Mouse (Mus musculus) CH12.LX (cell line): Measurements from ENCODE around the gene Gsg1. TPM values are rescaled to one million over a fixed set of nuclear protein-coding genes. Genes with fewer than 3 reads are reported as not detected.

Source experiments
- DNase-seq: peaks from one replicate; pipeline ENCODE4 v3.0.0-alpha.2; 2013; ENCODE audit errors: extremely low read depth
- H3K27ac ChIP-seq: 2 replicates; pipeline ENCODE4 v1.5.1; 2012; ENCODE audit warnings: low read depth, mild to moderate bottlenecking, control low read depth, moderate library complexity; ENCODE audit not compliant: insufficient read depth
- H3K27me3 ChIP-seq: replicated peaks from 2 replicates; pipeline ENCODE3; 2012; ENCODE audit warnings: inconsistent platforms
- H3K36me3 ChIP-seq, 2 experiments: replicated peaks in 1 of 2; 2 replicates each; pipeline versions ENCODE3 to v1.6.1; 2012; ENCODE audit warnings: inconsistent platforms in 1 of 2, low read length in 1 of 2, mild to moderate bottlenecking in 1 of 2, mixed read lengths in 1 of 2, moderate library complexity in 1 of 2; ENCODE audit not compliant: control insufficient read depth in 1 of 2, insufficient read depth in 1 of 2
- H3K4me1 ChIP-seq, 2 experiments: 2 replicates each; pipeline ENCODE4 v1.6.1; 2012; ENCODE audit warnings: inconsistent platforms in 1 of 2, moderate library complexity in 1 of 2; ENCODE audit not compliant: insufficient read depth in 2 of 2, control insufficient read depth in 1 of 2
- H3K4me2 ChIP-seq: 2 replicates; pipeline ENCODE4 v1.6.1; 2012; ENCODE audit warnings: low read depth, mild to moderate bottlenecking, control low read depth; ENCODE audit not compliant: poor library complexity, insufficient read depth, severe bottlenecking
- H3K4me3 ChIP-seq, 3 experiments: fragments of 150-350 bp in 1 of 3; sonication (generic) in 1 of 3; replicated peaks in 1 of 3; 2 replicates each; pipeline versions ENCODE3 to v1.5.1; 2011 to 2012; ENCODE audit warnings: low read depth in 2 of 3, low read length in 2 of 3, mild to moderate bottlenecking in 2 of 3, moderate library complexity in 2 of 3, control low read depth in 1 of 3, improper control_type of control experiment in 1 of 3, inconsistent platforms in 1 of 3, mixed read lengths in 1 of 3; ENCODE audit not compliant: poor library complexity in 1 of 3
- H3K79me2 ChIP-seq: replicated peaks from 2 replicates; pipeline ENCODE4 v1.6.1; 2012; ENCODE audit warnings: mild to moderate bottlenecking, moderate library complexity; ENCODE audit not compliant: control insufficient read depth, poor library complexity, insufficient read depth, severe bottlenecking; ENCODE audit errors: extremely low read depth
- H3K9ac ChIP-seq: 2 replicates; pipeline ENCODE4 v1.6.1; 2012; ENCODE audit warnings: low read depth, mild to moderate bottlenecking, control low read depth, moderate library complexity; ENCODE audit not compliant: insufficient read depth
- H3K9me3 ChIP-seq: replicated peaks from 2 replicates; pipeline ENCODE3; 2012; ENCODE audit warnings: low read length, inconsistent platforms, mixed read lengths
- CHD1 ChIP-seq: IDR thresholded peaks from 2 replicates; pipeline ENCODE4 v1.6.1; 2012; ENCODE audit warnings: low read depth, low read length, improper control_type of control experiment, inconsistent platforms
- CHD2 ChIP-seq: IDR thresholded peaks from 2 replicates; pipeline ENCODE4 v1.6.1; 2011; ENCODE audit warnings: low read length, improper control_type of control experiment
- E2F4 ChIP-seq: IDR thresholded peaks from 2 replicates; pipeline ENCODE4 v1.6.1; 2011; ENCODE audit warnings: low read depth, low read length, improper control_type of control experiment; ENCODE audit not compliant: insufficient replicate concordance
- ELF1 ChIP-seq: IDR thresholded peaks from 2 replicates; pipeline ENCODE4 v1.6.1; 2014; ENCODE audit warnings: low read depth, mild to moderate bottlenecking, inconsistent platforms, low read length, improper control_type of control experiment
- EP300 ChIP-seq: IDR thresholded peaks from 2 replicates; pipeline ENCODE4 v1.6.1; 2011; ENCODE audit warnings: low read length, improper control_type of control experiment
- GABPA ChIP-seq: IDR thresholded peaks from 2 replicates; pipeline ENCODE4 v1.6.1; 2012; ENCODE audit warnings: low read depth, low read length, improper control_type of control experiment, inconsistent platforms; ENCODE audit not compliant: insufficient replicate concordance
- HCFC1 ChIP-seq: IDR thresholded peaks from 2 replicates; pipeline ENCODE4 v1.6.1; 2012; ENCODE audit warnings: low read depth, mild to moderate bottlenecking, inconsistent platforms, low read length, improper control_type of control experiment
- IRF4 ChIP-seq: IDR thresholded peaks from 2 replicates; pipeline ENCODE4 v1.6.1; 2014; ENCODE audit warnings: low read depth, mild to moderate bottlenecking, inconsistent platforms, low read length, improper control_type of control experiment
- JUND ChIP-seq: conservative IDR thresholded peaks from 2 replicates; pipeline ENCODE4 v1.6.1; 2011; ENCODE audit warnings: low read depth, low read length, improper control_type of control experiment
- KAT2A ChIP-seq: IDR thresholded peaks from 2 replicates; pipeline ENCODE4 v1.6.1; 2012; ENCODE audit warnings: low read length, improper control_type of control experiment, inconsistent platforms; ENCODE audit not compliant: insufficient replicate concordance
- MAFK ChIP-seq: IDR thresholded peaks from 2 replicates; pipeline ENCODE4 v1.6.1; 2011; ENCODE audit warnings: low read length, improper control_type of control experiment; ENCODE audit not compliant: insufficient replicate concordance
- MAX ChIP-seq: IDR thresholded peaks from 2 replicates; pipeline ENCODE4 v1.6.1; 2011; ENCODE audit warnings: low read length, improper control_type of control experiment
- MAZ ChIP-seq: IDR thresholded peaks from 2 replicates; pipeline ENCODE4 v1.6.1; 2012; ENCODE audit warnings: low read depth, mild to moderate bottlenecking, inconsistent platforms, low read length, improper control_type of control experiment, moderate library complexity
- MEF2A ChIP-seq: IDR thresholded peaks from 2 replicates; pipeline ENCODE4 v1.6.1; 2014; ENCODE audit warnings: low read depth, mild to moderate bottlenecking, inconsistent platforms, low read length, improper control_type of control experiment, borderline replicate concordance
- MYC ChIP-seq: IDR thresholded peaks from 2 replicates; pipeline ENCODE4 v1.6.1; 2011; ENCODE audit warnings: low read depth, mild to moderate bottlenecking, improper control_type of control experiment, low read length
- NELFE ChIP-seq: IDR thresholded peaks from 2 replicates; pipeline ENCODE4 v1.6.1; 2011; ENCODE audit warnings: low read depth, low read length, improper control_type of control experiment
- NRF1 ChIP-seq: IDR thresholded peaks from 2 replicates; pipeline ENCODE4 v1.6.1; 2014; ENCODE audit warnings: low read depth, mild to moderate bottlenecking, inconsistent platforms, low read length, improper control_type of control experiment, moderate library complexity
- PAX5 ChIP-seq: IDR thresholded peaks from 2 replicates; pipeline ENCODE4 v1.6.1; 2012; ENCODE audit warnings: low read length, inconsistent platforms, mixed read lengths
- POLR2A ChIP-seq: IDR thresholded peaks from 2 replicates; pipeline ENCODE4 v1.6.1; 2011; ENCODE audit warnings: low read depth, mild to moderate bottlenecking, improper control_type of control experiment, low read length
- RAD21 ChIP-seq: IDR thresholded peaks from 2 replicates; pipeline ENCODE4 v1.6.1; 2011; ENCODE audit warnings: low read depth, mild to moderate bottlenecking, low read length, improper control_type of control experiment, moderate library complexity
- RCOR1 ChIP-seq: conservative IDR thresholded peaks from 2 replicates; pipeline ENCODE4 v1.6.1; 2012; ENCODE audit warnings: low read depth, mild to moderate bottlenecking, inconsistent platforms, low read length, improper control_type of control experiment
- SIN3A ChIP-seq: IDR thresholded peaks from 2 replicates; pipeline ENCODE4 v1.6.1; 2012; ENCODE audit warnings: low read length, improper control_type of control experiment, inconsistent platforms
- TCF12 ChIP-seq: IDR thresholded peaks from 2 replicates; pipeline ENCODE4 v1.6.1; 2014; ENCODE audit warnings: low read depth, mild to moderate bottlenecking, inconsistent platforms, low read length, improper control_type of control experiment
- USF2 ChIP-seq: conservative IDR thresholded peaks from 2 replicates; pipeline ENCODE4 v1.6.1; 2011; ENCODE audit warnings: low read depth, low read length, improper control_type of control experiment
- ZKSCAN1 ChIP-seq: IDR thresholded peaks from 2 replicates; pipeline ENCODE4 v1.6.1; 2012; ENCODE audit warnings: low read depth, inconsistent platforms, low read length, improper control_type of control experiment, borderline replicate concordance
- ZMIZ1 ChIP-seq: IDR thresholded peaks from 2 replicates; pipeline ENCODE4 v1.6.1; 2012; ENCODE audit warnings: low read depth, mild to moderate bottlenecking, inconsistent platforms, low read length, improper control_type of control experiment
- ZNF384 ChIP-seq: IDR thresholded peaks from 2 replicates; pipeline ENCODE4 v1.6.1; 2012; ENCODE audit warnings: low read depth, low read length, improper control_type of control experiment, inconsistent platforms
- dilution Hi-C: fragments of 300-500 bp; cut with MboI; formaldehyde crosslinking; loops from 2 replicates; pipeline ENCODE4 v1.14.3; 2020; ENCODE audit warnings: low sequenced_read_pairs; ENCODE audit not compliant: extremely low pct_unique_long_range_greater_than_20kb, extremely low pct_ligation_motif_present
- in situ Hi-C: fragments of 300-500 bp; cut with MboI; formaldehyde crosslinking; loops from 3 replicates; pipeline ENCODE4 v1.14.3; 2019; ENCODE audit warnings: low sequenced_read_pairs, low pct_ligation_motif_present, low pct_unique_long_range_greater_than_20kb, mixed read lengths
- polyA plus RNA-seq: library from polyadenylated mRNA; unstranded; fragments of >175 nt; gene quantifications from 2 replicates; pipeline ENCODE4 v1.2.1, GENCODE M21; 2012; ENCODE audit warnings: low read depth; ENCODE audit not compliant: insufficient read length
- total RNA-seq, 2 experiments: library from RNA; depleted of rRNA; stranded (reverse); fragments of 300-350 nt in 1 of 2; fragments of >200 nt in 1 of 2; gene quantifications; 2 replicates each; pipeline ENCODE4 v1.2.3; 2012 to 2014

Gsg1 gene
- total and polyA plus RNA-seq, 3 experiments = not detected

- peaks cover 3% of the 10 kb centered on the region for H3K27me3 ChIP-seq
- no peak overlapping the region for H3K4me2 ChIP-seq
- TF ChIP-seq EP300 = no peak
- TF ChIP-seq CHD1 = no peak
- TF ChIP-seq PAX5 = no peak
- TF ChIP-seq USF2 = no peak
- no peak for TF ChIP-seq KAT2A
- TF ChIP-seq NELFE = no peak
- TF ChIP-seq ZMIZ1 = no peak
- no peak for TF ChIP-seq ELF1
- no peak for TF ChIP-seq GABPA
- no peak for TF ChIP-seq MYC
- no peak for TF ChIP-seq RCOR1
- no peak for TF ChIP-seq E2F4
- no peak for TF ChIP-seq SIN3A
- TF ChIP-seq NRF1 = no peak
- H3K9me3 ChIP-seq = no peaks in the 10 kb centered on the region
- no peak overlapping the region for H3K27ac ChIP-seq
- H3K36me3 ChIP-seq = no peaks in the 10 kb centered on the region
- H3K79me2 ChIP-seq = no peaks in the 10 kb centered on the region
- H3K4me1 ChIP-seq = no peaks in the 10 kb centered on the region
- dilution Hi-C loops = no loop called here
- no peak for DNase-seq
- H3K4me3 ChIP-seq = no peak overlapping the region
- no peak overlapping the region for H3K9ac ChIP-seq
- in situ Hi-C loops = no loop called here
Observed at GRCm38 (mm10) chr6:135292391-135292790, 38.2 kb upstream of the Gsg1 start.

GRCm38 (mm10) chr6:135279856-135280255 lies 25.7 kb upstream of the Gsg1 start:
- no peak overlapping the region for H3K4me2 ChIP-seq
- H3K4me3 ChIP-seq = no peak overlapping the region
- H3K9ac ChIP-seq = no peak overlapping the region
- no peak overlapping the region for H3K27ac ChIP-seq
- no peaks in the 10 kb centered on the region for H3K27me3 ChIP-seq
- no peak for DNase-seq
- in situ Hi-C loops (no loop called here), dilution Hi-C loops (no loop called here)
- no peaks in the 10 kb centered on the region for H3K36me3 ChIP-seq
- H3K79me2 ChIP-seq = no peaks in the 10 kb centered on the region
- no peaks in the 10 kb centered on the region; a peak in 1 of 4 replicates for H3K4me1 ChIP-seq
- no peak for TF ChIP-seq HCFC1
- TF ChIP-seq JUND = no peak
- TF ChIP-seq MEF2A = no peak
- TF ChIP-seq MAX = no peak
- TF ChIP-seq NELFE = no peak
- TF ChIP-seq E2F4 = no peak
- TF ChIP-seq RCOR1 = no peak
- TF ChIP-seq IRF4 = no peak
- TF ChIP-seq CHD2 = no peak
- no peak for TF ChIP-seq ZKSCAN1
- no peak for TF ChIP-seq MAZ
- TF ChIP-seq SIN3A = no peak
- TF ChIP-seq TCF12 = no peak
- TF ChIP-seq MAFK = no peak
- TF ChIP-seq ZNF384 = no peak
- TF ChIP-seq POLR2A = no peak
- no peak for TF ChIP-seq RAD21
- no peaks in the 10 kb centered on the region for H3K9me3 ChIP-seq
